Mouse (Mus musculus): ENCODE measurements around the gene Tmem132c.

The Tmem132c gene

GRCm38 (mm10) chr5:127241136-127241924, at the start of gene Tmem132c:
Tmem132c (plus strand) TSS chr5:127241808.
- no peak for DNase-seq (ENCODE audit: low read depth)

GRCm38 (mm10) chr5:127191881-127192280, 49.7 kb upstream of the Tmem132c start:
- no peak for DNase-seq (ENCODE audit: low read depth)

GRCm38 (mm10) chr5:127198850-127199249, 42.8 kb upstream of the Tmem132c start:
- no peak for DNase-seq (ENCODE audit: low read depth)

- DNase-seq (ENCODE audit: low read depth) = no peak
Observed at GRCm38 (mm10) chr5:127204881-127205280, 36.7 kb upstream of the Tmem132c start.

- DNase-seq (ENCODE audit: low read depth) = no peak
Observed at GRCm38 (mm10) chr5:127216389-127216788, 25.2 kb upstream of the Tmem132c start.

GRCm38 (mm10) chr5:127217725-127218124, 23.9 kb upstream of the Tmem132c start:
- DNase-seq (ENCODE audit: low read depth) = no peak

- no peak for DNase-seq (ENCODE audit: low read depth)
Observed at GRCm38 (mm10) chr5:127227929-127228595, 13.5 kb upstream of the Tmem132c start.

- DNase-seq (ENCODE audit: low read depth) = no peak
Observed at GRCm38 (mm10) chr5:127234715-127235114, 6.9 kb upstream of the Tmem132c start.

- no peak for DNase-seq (ENCODE audit: low read depth)
Observed at GRCm38 (mm10) chr5:127235203-127235602, 6.4 kb upstream of the Tmem132c start.

GRCm38 (mm10) chr5:127239706-127240105, 1.9 kb upstream of the Tmem132c start:
- no peak for DNase-seq (ENCODE audit: low read depth)

- no peak for DNase-seq (ENCODE audit: low read depth)
Observed at GRCm38 (mm10) chr5:127240646-127241045, 962 bp upstream of the Tmem132c start.

GRCm38 (mm10) chr5:127241925-127242762, 536 bp downstream of the Tmem132c start:
- DNase-seq (ENCODE audit: low read depth) = no peak

GRCm38 (mm10) chr5:127242763-127243160, 1.2 kb downstream of the Tmem132c start:
- no peak for DNase-seq (ENCODE audit: low read depth)

- DNase-seq (ENCODE audit: low read depth) = no peak
Observed at GRCm38 (mm10) chr5:127243209-127243608, 1.6 kb downstream of the Tmem132c start.

- no peak for DNase-seq (ENCODE audit: low read depth)
Observed at GRCm38 (mm10) chr5:127243611-127244010, 2.0 kb downstream of the Tmem132c start.

GRCm38 (mm10) chr5:127253263-127253662, 11.7 kb downstream of the Tmem132c start:
- DNase-seq (ENCODE audit: low read depth) = no peak

GRCm38 (mm10) chr5:127256947-127257610, 15.5 kb downstream of the Tmem132c start:
- DNase-seq (ENCODE audit: low read depth) = no peak

- no peak for DNase-seq (ENCODE audit: low read depth)
Observed at GRCm38 (mm10) chr5:127262136-127262535, 20.5 kb downstream of the Tmem132c start.

- DNase-seq (ENCODE audit: low read depth) = no peak
Observed at GRCm38 (mm10) chr5:127271145-127271544, 29.5 kb downstream of the Tmem132c start.

- no peak for DNase-seq (ENCODE audit: low read depth)
Observed at GRCm38 (mm10) chr5:127279462-127279861, 37.9 kb downstream of the Tmem132c start.

GRCm38 (mm10) chr5:127281186-127281585, 39.6 kb downstream of the Tmem132c start:
- DNase-seq (ENCODE audit: low read depth) = no peak

GRCm38 (mm10) chr5:127282539-127283123, 41.0 kb downstream of the Tmem132c start:
- no peak for DNase-seq (ENCODE audit: low read depth)
